Mouse (Mus musculus) midbrain, embryonic 12.5 days (tissue): ENCODE results near the gene Sesn2. TPM values are rescaled to one million over a fixed set of nuclear protein-coding genes. Genes with fewer than 3 reads are reported as not detected.

ENCODE experiments used
- ATAC-seq: fragments of 200-750 bp; cut with Nextera tagmentation; 2 replicates; pipeline ENCODE4 v1.8.0; 2017; ENCODE audit warnings: low read depth, moderate TSS enrichment, moderate library complexity; ENCODE audit not compliant: low FRiP score
- H3K27ac ChIP-seq: fragments of 300-500 bp; sonication (generic); replicated peaks from 2 replicates; pipeline ENCODE4 v1.5.1; 2016; ENCODE audit warnings: mild to moderate bottlenecking
- H3K27me3 ChIP-seq: fragments of 300-500 bp; sonication (generic); 2 replicates; pipeline ENCODE4 v1.6.1; 2016; ENCODE audit warnings: mild to moderate bottlenecking
- H3K36me3 ChIP-seq: fragments of 300-500 bp; sonication (generic); 2 replicates; pipeline ENCODE4 v1.6.1; 2016
- H3K4me1 ChIP-seq: fragments of 300-500 bp; sonication (generic); 2 replicates; pipeline ENCODE4 v1.6.1; 2016
- H3K4me2 ChIP-seq: fragments of 300-500 bp; sonication (generic); replicated peaks from 2 replicates; pipeline ENCODE4 v1.6.1; 2016; ENCODE audit warnings: mild to moderate bottlenecking, moderate library complexity
- H3K4me3 ChIP-seq: fragments of 300-500 bp; sonication (generic); 2 replicates; pipeline ENCODE4 v1.5.1; 2016; ENCODE audit warnings: mild to moderate bottlenecking
- H3K9ac ChIP-seq: fragments of 300-500 bp; sonication (generic); replicated peaks from 2 replicates; pipeline ENCODE4 v1.6.1; 2016; ENCODE audit warnings: mild to moderate bottlenecking, moderate library complexity
- H3K9me3 ChIP-seq: fragments of 300-500 bp; sonication (generic); 2 replicates; pipeline ENCODE4 v1.6.1; 2016; ENCODE audit warnings: mild to moderate bottlenecking
- WGBS: fragments of 180-500 bp; shearing (Covaris S2); methylation state at CpG from one replicate; pipeline ENCODE4 v1.1.7; 2016; 5-methylcytosine and 5-hydroxymethylcytosine counted together
- polyA plus RNA-seq: library from polyadenylated mRNA; unstranded; fragments of >200 nt; fragmentation: Nextera tagmentation; extraction: Ambion mirVana; gene quantifications from 2 replicates; pipeline ENCODE4 v1.2.1, GENCODE M21; 2016

The Sesn2 gene
- polyA plus RNA-seq, 1 experiment from 2014 or later, result 11.7 TPM

- Histone ChIP-seq H3K4me1 (peaks cover 21% of the 10 kb centered on the region), H3K9ac (no peak overlapping the region), H3K9me3 (no peaks in the 10 kb centered on the region), H3K27me3 (no peaks in the 10 kb centered on the region), H3K4me3 (no peak overlapping the region), H3K27ac (no peak overlapping the region), H3K36me3 (peaks cover 18% of the 10 kb centered on the region), H3K4me2 (no peak overlapping the region)
- ATAC-seq, result no peak
- WGBS, result 92% methylated on average over 20 of the region's 20 CpGs
Measured at GRCm38 (mm10) chr4:132530033-132530804, 19.9 kb upstream of the Sesn2 start.

GRCm38 (mm10) chr4:132529344-132529743 lies 19.0 kb upstream of the Sesn2 start:
- ATAC-seq, result no peak
- no peaks in the 10 kb centered on the region for H3K27me3 ChIP-seq
- 91% methylated on average over 4 of the region's 4 CpGs for WGBS
- H3K27ac ChIP-seq, result no peak overlapping the region
- H3K4me2 ChIP-seq, result no peak overlapping the region
- no peak overlapping the region for H3K9ac ChIP-seq
- H3K4me1 ChIP-seq, result peaks cover 21% of the 10 kb centered on the region
- peaks cover 18% of the 10 kb centered on the region for H3K36me3 ChIP-seq
- H3K9me3 ChIP-seq, result no peaks in the 10 kb centered on the region
- H3K4me3 ChIP-seq, result no peak overlapping the region

- WGBS, result 94% methylated on average over 8 of the region's 8 CpGs
- H3K4me3 ChIP-seq, result no peak overlapping the region
Measured at GRCm38 (mm10) chr4:132527917-132528522, 17.7 kb upstream of the Sesn2 start.

GRCm38 (mm10) chr4:132526678-132527077 lies 16.4 kb upstream of the Sesn2 start:
- no peak overlapping the region for H3K27ac ChIP-seq
- no peak overlapping the region for H3K4me3 ChIP-seq
- H3K4me2 ChIP-seq, result no peak overlapping the region
- 44% methylated on average over 2 of the region's 2 CpGs for WGBS
- H3K4me1 ChIP-seq, result peaks cover 10% of the 10 kb centered on the region
- H3K36me3 ChIP-seq, result peaks cover 18% of the 10 kb centered on the region
- H3K9ac ChIP-seq, result no peak overlapping the region
- no peaks in the 10 kb centered on the region for H3K9me3 ChIP-seq
- no peaks in the 10 kb centered on the region for H3K27me3 ChIP-seq
- no peak for ATAC-seq

More at GRCm38 (mm10) chr4:132527917-132528522, 17.7 kb upstream of the Sesn2 start:
- no peaks in the 10 kb centered on the region for H3K27me3 ChIP-seq
- H3K9ac ChIP-seq, result no peak overlapping the region
- H3K4me2 ChIP-seq, result no peak overlapping the region
- no peak overlapping the region for H3K27ac ChIP-seq
- H3K4me1 ChIP-seq, result peaks cover 20% of the 10 kb centered on the region
- no peaks in the 10 kb centered on the region for H3K9me3 ChIP-seq
- H3K36me3 ChIP-seq, result peaks cover 18% of the 10 kb centered on the region
- no peak for ATAC-seq

- Histone ChIP-seq H3K27ac (no peak overlapping the region), H3K9me3 (no peaks in the 10 kb centered on the region), H3K4me2 (no peak overlapping the region), H3K9ac (no peak overlapping the region), H3K27me3 (no peaks in the 10 kb centered on the region), H3K4me3 (no peak overlapping the region), H3K4me1 (peaks cover 8% of the 10 kb centered on the region; the same call in 1 of the 2 replicates), H3K36me3 (peaks cover 5% of the 10 kb centered on the region)
- WGBS, result 50% methylated on average over 6 of the region's 6 CpGs
- no peak for ATAC-seq
Measured at GRCm38 (mm10) chr4:132524808-132525207, 14.5 kb upstream of the Sesn2 start.

GRCm38 (mm10) chr4:132524321-132524741 lies 14.0 kb upstream of the Sesn2 start:
- Histone ChIP-seq H3K27me3 (no peaks in the 10 kb centered on the region), H3K9ac (no peak overlapping the region), H3K4me1 (peaks cover 8% of the 10 kb centered on the region; the same call in 1 of the 2 replicates), H3K27ac (no peak overlapping the region), H3K4me2 (no peak overlapping the region), H3K36me3 (peaks cover 2% of the 10 kb centered on the region; the same call in 1 of the 2 replicates), H3K9me3 (no peaks in the 10 kb centered on the region), H3K4me3 (no peak overlapping the region)
- ATAC-seq, result no peak
- 11% methylated on average over 11 of the region's 11 CpGs for WGBS

- Histone ChIP-seq H3K4me2 (no peak overlapping the region), H3K36me3 (no peaks in the 10 kb centered on the region), H3K4me1 (peaks cover 16% of the 10 kb centered on the region), H3K4me3 (no peak overlapping the region), H3K27ac (no peak overlapping the region), H3K9ac (no peak overlapping the region), H3K9me3 (no peaks in the 10 kb centered on the region), H3K27me3 (no peaks in the 10 kb centered on the region)
- 90% methylated on average over 3 of the region's 3 CpGs for WGBS
- ATAC-seq, result no peak
Measured at GRCm38 (mm10) chr4:132519188-132519587, 8.9 kb upstream of the Sesn2 start.

- H3K9me3 ChIP-seq, result no peaks in the 10 kb centered on the region
- peaks cover 8% of the 10 kb centered on the region for H3K27me3 ChIP-seq
- H3K36me3 ChIP-seq, result no peaks in the 10 kb centered on the region
- no peak overlapping the region for H3K9ac ChIP-seq
- no peak overlapping the region for H3K4me2 ChIP-seq
- H3K27ac ChIP-seq, result no peak overlapping the region
- peaks cover 13% of the 10 kb centered on the region; the same call in 1 of the 2 replicates for H3K4me1 ChIP-seq
- no peak for ATAC-seq
- 84% methylated on average over 8 of the region's 8 CpGs for WGBS
- no peak overlapping the region for H3K4me3 ChIP-seq
Measured at GRCm38 (mm10) chr4:132518066-132518465, 7.8 kb upstream of the Sesn2 start.

GRCm38 (mm10) chr4:132515369-132516155 lies 5.3 kb upstream of the Sesn2 start:
- H3K9ac ChIP-seq, result peak overlapping the region; percentile 41; the same call in 1 of the 2 replicates
- peaks cover 13% of the 10 kb centered on the region for H3K27me3 ChIP-seq
- no peaks in the 10 kb centered on the region for H3K36me3 ChIP-seq
- peak overlapping the region; percentile 41 for H3K4me3 ChIP-seq
- peak overlapping the region; percentile 46; the same call in 1 of the 2 replicates for H3K27ac ChIP-seq
- ATAC-seq, result peak; percentile 87
- H3K9me3 ChIP-seq, result no peaks in the 10 kb centered on the region
- peaks cover 14% of the 10 kb centered on the region; the same call in 1 of the 2 replicates for H3K4me1 ChIP-seq
- 20% methylated on average over 22 of the region's 22 CpGs for WGBS
- peak overlapping the region; percentile 84 for H3K4me2 ChIP-seq

GRCm38 (mm10) chr4:132514555-132515135 lies 4.3 kb upstream of the Sesn2 start:
- no peaks in the 10 kb centered on the region for H3K36me3 ChIP-seq
- H3K4me3 ChIP-seq, result peak overlapping the region; percentile 41
- 1% methylated on average over 21 of the region's 21 CpGs for WGBS
- no peaks in the 10 kb centered on the region for H3K9me3 ChIP-seq
- peak overlapping the region; percentile 84 for H3K4me2 ChIP-seq
- peak overlapping the region; percentile 41; the same call in 1 of the 2 replicates for H3K9ac ChIP-seq
- H3K27me3 ChIP-seq, result peaks cover 13% of the 10 kb centered on the region
- ATAC-seq, result no peak
- no peak overlapping the region for H3K27ac ChIP-seq
- H3K4me1 ChIP-seq, result peaks cover 15% of the 10 kb centered on the region; the same call in 1 of the 2 replicates

GRCm38 (mm10) chr4:132513395-132514273 lies 3.3 kb upstream of the Sesn2 start:
- Histone ChIP-seq H3K4me1 (peaks cover 22% of the 10 kb centered on the region), H3K27me3 (peaks cover 13% of the 10 kb centered on the region), H3K9ac (no peak overlapping the region), H3K9me3 (no peaks in the 10 kb centered on the region), H3K27ac (no peak overlapping the region), H3K4me3 (no peak overlapping the region), H3K36me3 (no peaks in the 10 kb centered on the region), H3K4me2 (no peak overlapping the region)
- no peak for ATAC-seq
- 32% methylated on average over 14 of the region's 14 CpGs for WGBS
